Mouse (Mus musculus): ENCODE results near the gene Rara. TPM values are rescaled to one million over a fixed set of nuclear protein-coding genes. Genes with fewer than 3 reads are reported as not detected.

Rara gene
- polyA plus RNA-seq, 1 experiment = not detected

- H3K4me1 ChIP-seq (ENCODE audit: control insufficient read depth, insufficient read depth, low read length) = peaks cover 77% of the 10 kb centered on the region
- H3K27ac ChIP-seq (ENCODE audit: insufficient read depth, low read depth, low read length) = no peak overlapping the region
- WGBS = 44% methylated on average over 12 of the region's 12 CpGs
- no peak overlapping the region for H3K4me3 ChIP-seq (ENCODE audit: insufficient read depth, low read depth, low read length)
- TF ChIP-seq POLR2A (IDR thresholded peaks at IDR 0.05; ENCODE audit: insufficient read depth, low read depth, low read length) (no peak), CTCF (IDR thresholded peaks at IDR 0.05; ENCODE audit: insufficient read depth, low read depth, low read length) (no peak)
These were observed 34.9 kb downstream of the Rara start for GRCm38 (mm10) chr11:98962421-98963095.

DNA sequence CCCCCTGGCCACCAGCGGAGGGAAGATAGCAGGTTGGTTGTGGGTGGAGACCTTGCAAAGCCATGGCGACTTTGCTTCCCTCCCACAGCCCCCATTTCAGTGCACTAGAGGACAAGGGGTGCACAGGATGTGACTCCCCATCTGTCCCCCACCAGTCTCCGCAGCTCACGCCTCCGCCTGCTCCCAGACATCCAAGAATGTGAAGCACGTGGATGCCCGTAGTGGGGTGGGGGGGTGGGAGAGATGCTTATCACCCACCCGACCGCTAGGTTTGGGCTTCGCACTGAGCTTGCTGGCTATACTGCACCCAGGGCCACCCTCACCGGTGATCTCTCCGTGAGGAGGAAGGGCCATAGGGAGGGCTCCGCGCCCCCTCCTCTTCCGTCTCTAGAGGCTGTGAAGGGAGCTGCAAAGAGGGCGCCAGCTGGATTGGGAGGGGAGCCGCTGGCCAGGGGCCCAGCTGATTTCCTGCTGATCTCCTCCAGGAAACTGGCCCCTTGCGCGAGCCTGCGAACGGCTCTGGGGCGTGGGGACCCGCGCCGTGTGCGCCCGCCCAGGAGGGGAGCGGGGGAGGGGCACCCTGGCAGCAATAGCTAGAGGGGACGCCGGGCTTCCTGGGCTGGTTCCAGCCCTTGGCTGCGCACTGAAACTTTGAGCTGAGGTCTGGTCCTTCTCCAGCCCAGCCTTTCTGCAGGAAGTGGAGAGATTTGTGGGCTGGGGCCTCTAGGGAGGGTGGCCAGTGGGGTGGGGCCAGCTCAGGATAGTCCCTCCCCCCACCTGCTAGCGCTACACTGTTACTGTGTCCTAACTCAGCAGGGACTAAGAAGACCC is 35.8 kb downstream of the Rara start:
- WGBS = 3% methylated on average over 32 of the region's 32 CpGs
- Histone ChIP-seq H3K4me1 (ENCODE audit: control insufficient read depth, insufficient read depth, low read length) (peaks cover 82% of the 10 kb centered on the region), H3K27ac (ENCODE audit: insufficient read depth, low read depth, low read length) (no peak overlapping the region), H3K4me3 (ENCODE audit: insufficient read depth, low read depth, low read length) (peak overlapping the region; percentile 39)
- no peak; the same call in 1 of the 2 replicates for TF ChIP-seq CTCF (IDR thresholded peaks at IDR 0.05; ENCODE audit: insufficient read depth, low read depth, low read length)
- no peak for TF ChIP-seq POLR2A (IDR thresholded peaks at IDR 0.05; ENCODE audit: insufficient read depth, low read depth, low read length)

DNA sequence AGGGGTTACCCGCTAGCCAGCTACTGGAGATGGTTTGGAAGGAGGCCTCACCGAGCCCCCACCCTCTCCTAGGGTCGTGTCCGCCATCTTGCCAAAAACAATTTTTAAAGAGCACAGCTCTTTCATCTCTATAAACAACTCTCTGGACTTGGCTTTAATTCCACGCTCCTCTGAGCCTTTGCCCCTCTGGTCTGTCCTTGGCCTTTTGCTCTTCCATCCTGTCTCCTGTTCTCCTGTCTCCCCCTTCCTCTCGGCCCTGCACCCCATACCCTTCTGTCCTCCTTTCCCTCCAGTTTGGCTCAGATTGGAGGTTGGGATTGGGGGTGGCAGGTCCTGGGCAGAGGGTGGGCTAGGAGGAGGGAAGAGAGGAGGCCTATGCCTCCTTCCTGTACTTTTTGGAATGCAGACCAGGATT is 36.6 kb downstream of the Rara start:
- Histone ChIP-seq H3K27ac (ENCODE audit: insufficient read depth, low read depth, low read length) (no peak overlapping the region), H3K4me1 (ENCODE audit: control insufficient read depth, insufficient read depth, low read length) (peaks cover 90% of the 10 kb centered on the region), H3K4me3 (ENCODE audit: insufficient read depth, low read depth, low read length) (no peak overlapping the region)
- 50% methylated on average over 6 of the region's 6 CpGs for WGBS
- TF ChIP-seq POLR2A (IDR thresholded peaks at IDR 0.05; ENCODE audit: insufficient read depth, low read depth, low read length) = no peak
- no peak for TF ChIP-seq CTCF (IDR thresholded peaks at IDR 0.05; ENCODE audit: insufficient read depth, low read depth, low read length)

GRCm38 (mm10) chr11:98964616-98965415 is 37.2 kb downstream of the Rara start:
- Histone ChIP-seq H3K27ac (ENCODE audit: insufficient read depth, low read depth, low read length) (no peak overlapping the region), H3K4me3 (ENCODE audit: insufficient read depth, low read depth, low read length) (no peak overlapping the region), H3K4me1 (ENCODE audit: control insufficient read depth, insufficient read depth, low read length) (peaks cover 89% of the 10 kb centered on the region)
- TF ChIP-seq CTCF (IDR thresholded peaks at IDR 0.05; ENCODE audit: insufficient read depth, low read depth, low read length) (no peak), POLR2A (IDR thresholded peaks at IDR 0.05; ENCODE audit: insufficient read depth, low read depth, low read length) (no peak)
- 57% methylated on average over 15 of the region's 15 CpGs for WGBS

GRCm38 (mm10) chr11:98965416-98966077 is 37.9 kb downstream of the Rara start:
- Histone ChIP-seq H3K4me1 (ENCODE audit: control insufficient read depth, insufficient read depth, low read length) (peaks cover 89% of the 10 kb centered on the region), H3K27ac (ENCODE audit: insufficient read depth, low read depth, low read length) (no peak overlapping the region), H3K4me3 (ENCODE audit: insufficient read depth, low read depth, low read length) (no peak overlapping the region)
- TF ChIP-seq CTCF (IDR thresholded peaks at IDR 0.05; ENCODE audit: insufficient read depth, low read depth, low read length) (no peak), POLR2A (IDR thresholded peaks at IDR 0.05; ENCODE audit: insufficient read depth, low read depth, low read length) (no peak)
- 30% methylated on average over 11 of the region's 11 CpGs for WGBS

GRCm38 (mm10) chr11:98966499-98967141 is 39.0 kb downstream of the Rara start:
- H3K4me3 ChIP-seq (ENCODE audit: insufficient read depth, low read depth, low read length) = no peak overlapping the region
- H3K27ac ChIP-seq (ENCODE audit: insufficient read depth, low read depth, low read length) = no peak overlapping the region
- WGBS = 34% methylated on average over 9 of the region's 9 CpGs
- no peak for TF ChIP-seq POLR2A (IDR thresholded peaks at IDR 0.05; ENCODE audit: insufficient read depth, low read depth, low read length)
- peaks cover 89% of the 10 kb centered on the region for H3K4me1 ChIP-seq (ENCODE audit: control insufficient read depth, insufficient read depth, low read length)

GRCm38 (mm10) chr11:98968079-98968478 is 40.5 kb downstream of the Rara start:
- Histone ChIP-seq H3K27ac (ENCODE audit: insufficient read depth, low read depth, low read length) (no peak overlapping the region), H3K4me3 (ENCODE audit: insufficient read depth, low read depth, low read length) (no peak overlapping the region), H3K4me1 (ENCODE audit: control insufficient read depth, insufficient read depth, low read length) (peaks cover 76% of the 10 kb centered on the region)
- TF ChIP-seq POLR2A (IDR thresholded peaks at IDR 0.05; ENCODE audit: insufficient read depth, low read depth, low read length) = no peak
- TF ChIP-seq CTCF (IDR thresholded peaks at IDR 0.05; ENCODE audit: insufficient read depth, low read depth, low read length) = no peak
- 75% methylated on average over 16 of the region's 16 CpGs for WGBS
